Comparison of ENCODE assay signal across 14 mouse cellular contexts in the genomic region with DNA sequence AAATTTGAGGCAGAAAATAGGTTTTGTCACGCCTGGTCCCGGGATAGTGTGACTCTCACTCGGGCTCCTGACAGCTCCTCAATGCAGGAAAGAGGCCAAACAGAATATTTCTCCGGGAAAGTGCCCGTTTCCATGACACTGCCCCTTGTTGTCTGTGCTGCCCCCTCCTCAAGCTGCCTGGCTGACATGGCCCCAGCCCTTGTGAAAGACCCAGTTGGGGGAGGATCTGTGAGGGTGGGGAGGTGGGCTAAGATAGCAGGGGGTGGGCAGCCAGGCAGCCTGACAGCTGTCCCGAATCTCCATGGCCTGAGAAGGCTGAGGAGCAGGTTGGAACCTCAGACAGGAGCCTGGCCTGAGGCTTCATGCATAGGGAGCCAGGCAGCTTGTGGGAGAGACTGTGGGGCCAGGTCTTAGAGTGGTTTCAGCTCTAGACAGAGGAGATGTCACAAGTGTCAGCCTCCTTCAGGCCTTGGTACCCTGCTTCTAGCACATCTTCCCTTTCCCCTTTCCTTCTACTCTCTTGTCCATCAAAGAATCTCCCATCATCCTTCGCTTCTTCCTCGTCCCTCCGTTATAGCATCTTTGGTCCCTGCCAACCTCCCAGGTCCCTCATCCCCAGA.
A peak's percentile ranks its signal among the peaks of the same experiment; 100 is the strongest.
DNase-seq lines count a peak whose midpoint lies in the region; ATAC-seq and TF ChIP-seq lines count a peak whose summit lies in the region.
"Had no signal": no experiment of that assay in that cellular context is flagged by ENCODE, and none has a peak within 500 bp of the region (broad histone marks: within the 10 kb centered on the region; RNA-seq: fewer than 3 reads in every experiment).

No protein-coding gene starts in this region.

- no peak overlapping the region for H3K4me2 ChIP-seq in heart, embryonic 16.5 days (ENCODE audit: low read depth, low read length)
- H3K4me2 ChIP-seq in hindbrain, embryonic 12.5 days (replicated peaks), result no peak overlapping the region
- no peak overlapping the region for H3K4me2 ChIP-seq in midbrain, embryonic 16.5 days (ENCODE audit: low read length)
- H3K4me2 ChIP-seq: hindbrain, embryonic 15.5 days; liver, embryonic 15.5 days had no signal

- 0 out of 2 replicates have a peak overlapping the region, but pooled peaks have one; percentile 21 for H3K9ac ChIP-seq in heart, embryonic 16.5 days (ENCODE audit: low read length)
- no peak overlapping the region for H3K9ac ChIP-seq in heart, adult 2 months (ENCODE audit: low read depth, low read length)
- no peak overlapping the region for H3K9ac ChIP-seq in hindbrain, embryonic 12.5 days
- H3K9ac ChIP-seq in midbrain, embryonic 16.5 days (ENCODE audit: low read depth, low read length), result no peak overlapping the region
- H3K9ac ChIP-seq: hindbrain, embryonic 15.5 days; liver, embryonic 15.5 days had no signal

- H3K4me1 ChIP-seq in heart, embryonic 16.5 days (ENCODE audit: control insufficient read depth, insufficient read depth, low read length), result peaks cover 49% of the 10 kb centered on the region
- peaks cover 9% of the 10 kb centered on the region for H3K4me1 ChIP-seq in heart, adult 2 months (ENCODE audit: control insufficient read depth, insufficient read depth, low read length)
- H3K4me1 ChIP-seq in embryonic facial prominence, embryonic 10.5 days, result peaks cover 81% of the 10 kb centered on the region
- H3K4me1 ChIP-seq in hindbrain, embryonic 12.5 days, result peaks cover 88% of the 10 kb centered on the region
- H3K4me1 ChIP-seq in midbrain, embryonic 16.5 days (ENCODE audit: control insufficient read depth, insufficient read depth, low read length), result peaks cover 22% of the 10 kb centered on the region
- H3K4me1 ChIP-seq: liver, embryonic 15.5 days had no signal

- TF ChIP-seq POLR2A in heart, adult 2 months (IDR thresholded peaks at IDR 0.05; ENCODE audit: insufficient read depth, low read depth, low read length), result no peak

- H3K9me3 ChIP-seq in heart, embryonic 16.5 days (replicated peaks; ENCODE audit: control insufficient read depth, low read length), result no peaks in the 10 kb centered on the region
- H3K9me3 ChIP-seq in embryonic facial prominence, embryonic 10.5 days, result no peaks in the 10 kb centered on the region
- H3K9me3 ChIP-seq in hindbrain, embryonic 12.5 days (replicated peaks), result no peaks in the 10 kb centered on the region
- no peaks in the 10 kb centered on the region for H3K9me3 ChIP-seq in midbrain, embryonic 16.5 days (replicated peaks; ENCODE audit: control insufficient read depth, low read length, poor library complexity, severe bottlenecking)
- H3K9me3 ChIP-seq: hindbrain, embryonic 15.5 days; liver, embryonic 15.5 days had no signal

- no peaks in the 10 kb centered on the region; the same call in 1 of the 2 replicates for H3K79me2 ChIP-seq in heart, adult 2 months (replicated peaks; ENCODE audit: control insufficient read depth, insufficient read depth, low read length)

- H3K4me3 ChIP-seq in heart, embryonic 16.5 days (ENCODE audit: low read length), result no peak overlapping the region
- H3K4me3 ChIP-seq in heart, adult 2 months, result no peak overlapping the region
- no peak overlapping the region for H3K4me3 ChIP-seq in embryonic facial prominence, embryonic 10.5 days
- no peak overlapping the region for H3K4me3 ChIP-seq in hindbrain, embryonic 12.5 days
- no peak overlapping the region for H3K4me3 ChIP-seq in midbrain, embryonic 16.5 days (ENCODE audit: low read depth, low read length)
- H3K4me3 ChIP-seq: hindbrain, embryonic 15.5 days; liver, embryonic 15.5 days had no signal

- no peaks in the 10 kb centered on the region for H3K36me3 ChIP-seq in heart, embryonic 16.5 days (ENCODE audit: control insufficient read depth, insufficient read depth)
- no peaks in the 10 kb centered on the region for H3K36me3 ChIP-seq in heart, adult 2 months (ENCODE audit: control insufficient read depth, insufficient read depth, low read length)
- no peaks in the 10 kb centered on the region for H3K36me3 ChIP-seq in embryonic facial prominence, embryonic 10.5 days (replicated peaks)
- H3K36me3 ChIP-seq in hindbrain, embryonic 12.5 days, result no peaks in the 10 kb centered on the region
- H3K36me3 ChIP-seq in midbrain, embryonic 16.5 days (ENCODE audit: control insufficient read depth, insufficient read depth, low read length), result no peaks in the 10 kb centered on the region
- H3K36me3 ChIP-seq: hindbrain, embryonic 15.5 days; liver, embryonic 15.5 days had no signal

- intact Hi-C loops in heart, adult 2 months (cut with DNase I), result no loop called here

- 58% methylated on average over 9 of the region's 9 CpGs for WGBS in heart, embryonic 16.5 days
- WGBS in heart, adult 2 months, result 82% methylated on average over 9 of the region's 9 CpGs
- WGBS in embryonic facial prominence, embryonic 10.5 days, result 37% methylated on average over 9 of the region's 9 CpGs
- WGBS in hindbrain, embryonic 12.5 days, result 23% methylated on average over 9 of the region's 9 CpGs
- WGBS in midbrain, embryonic 16.5 days, result 18% methylated on average over 9 of the region's 9 CpGs

- no peak overlapping the region for H3K27ac ChIP-seq in heart, embryonic 16.5 days (ENCODE audit: low read length)
- H3K27ac ChIP-seq in heart, adult 2 months, result no peak overlapping the region
- peak overlapping the region; percentile 48; the same call in 1 of the 2 replicates for H3K27ac ChIP-seq in embryonic facial prominence, embryonic 10.5 days (replicated peaks)
- H3K27ac ChIP-seq in hindbrain, embryonic 12.5 days, result peak overlapping the region; percentile 41; the same call in 1 of the 2 replicates
- H3K27ac ChIP-seq in midbrain, embryonic 16.5 days (ENCODE audit: low read length), result no peak overlapping the region
- H3K27ac ChIP-seq: hindbrain, embryonic 15.5 days; liver, embryonic 15.5 days had no signal

- H3K27me3 ChIP-seq in heart, embryonic 16.5 days (ENCODE audit: control insufficient read depth, insufficient read depth, low read length), result peaks cover 13% of the 10 kb centered on the region
- H3K27me3 ChIP-seq in heart, adult 2 months (ENCODE audit: control insufficient read depth, insufficient read depth, low read length), result no peaks in the 10 kb centered on the region
- peaks cover 100% of the 10 kb centered on the region for H3K27me3 ChIP-seq in embryonic facial prominence, embryonic 10.5 days (replicated peaks; ENCODE audit: low read depth, poor library complexity, severe bottlenecking)
- peaks cover 75% of the 10 kb centered on the region for H3K27me3 ChIP-seq in hindbrain, embryonic 12.5 days
- H3K27me3 ChIP-seq in midbrain, embryonic 16.5 days (ENCODE audit: control insufficient read depth, insufficient read depth, low read depth, low read length), result peaks cover 22% of the 10 kb centered on the region

- no peak for TF ChIP-seq CTCF in heart, adult 2 months (IDR thresholded peaks at IDR 0.05)

- no peak for DNase-seq in heart, adult 2 months
- peak; percentile 37 for DNase-seq in embryonic facial prominence, embryonic 10.5 days (ENCODE audit: low spot score)
- DNase-seq in cerebellum, postnatal 4 days (ENCODE audit: low spot score in 2 of 2), result no peak
- no peak for DNase-seq in lung, postnatal 4 days
- DNase-seq: adrenal gland, adult 2 months; cerebellum, adult 11 months; gastrocnemius, postnatal 10 days; kidney, postnatal 4 days had no signal

- ATAC-seq in heart, embryonic 16.5 days (replicated peaks; ENCODE audit: extremely low read depth, insufficient read depth, low FRiP score), result no peak
- ATAC-seq in hindbrain, embryonic 12.5 days (ENCODE audit: low FRiP score), result peak; percentile 81
- ATAC-seq in midbrain, embryonic 16.5 days, result peak; percentile 43
- no peak for ATAC-seq in granulocyte monocyte progenitor cell, adult 5-6 weeks (replicated peaks; ENCODE audit: poor library complexity, severe bottlenecking)

- no peak for TF ChIP-seq EP300 in heart, adult 2 months (IDR thresholded peaks at IDR 0.05; ENCODE audit: insufficient read depth, low read depth, low read length)

Comparison
In these comparisons a context has a peak if more than half of its experiments do, and no peak if none do; other contexts are left out.
1. ATAC-seq: peak in hindbrain, embryonic 12.5 days (single experiment) and midbrain, embryonic 16.5 days (single experiment); none in heart, embryonic 16.5 days (single experiment) and granulocyte monocyte progenitor cell, adult 5-6 weeks (single experiment).
2. H3K27ac ChIP-seq: peak in embryonic facial prominence, embryonic 10.5 days (single experiment) and hindbrain, embryonic 12.5 days (single experiment); none in heart, embryonic 16.5 days (single experiment), heart, adult 2 months (single experiment) and midbrain, embryonic 16.5 days (single experiment).